21 mouse cellular contexts compared by ENCODE assay signal in genomic region chr9:48790575-48790974, GRCm38 (mm10). TPM values are rescaled to one million over a fixed set of nuclear protein-coding genes. Genes with fewer than 3 reads are reported as not detected.
DNase-seq lines count a peak whose midpoint lies in the region; TF ChIP-seq lines count a peak whose summit lies in the region.
"Had no signal": no experiment of that assay in that cellular context is flagged by ENCODE, and none has a peak within 500 bp of the region (broad histone marks: within the 10 kb centered on the region; RNA-seq: fewer than 3 reads in every experiment).

No protein-coding gene starts in this region.

- no peaks in the 10 kb centered on the region for H3K9me3 ChIP-seq in CH12.LX (replicated peaks; ENCODE audit: low read length)
- H3K9me3 ChIP-seq: embryonic facial prominence, embryonic 10.5 days; embryonic facial prominence, embryonic 12.5 days; forebrain, embryonic 13.5 days; forebrain, embryonic 15.5 days had no signal

- H3K4me2 ChIP-seq in CH12.LX (ENCODE audit: insufficient read depth, low read depth, poor library complexity, severe bottlenecking): peak overlapping the region; percentile 2; the same call in 1 of the 2 replicates
- H3K4me2 ChIP-seq: embryonic facial prominence, embryonic 12.5 days; forebrain, embryonic 13.5 days; forebrain, embryonic 15.5 days had no signal

- dilution Hi-C loops in CH12.LX (cut with MboI; ENCODE audit: extremely low pct_ligation_motif_present, extremely low pct_unique_long_range_greater_than_20kb, low sequenced_read_pairs): no loop called here

- H3K79me2 ChIP-seq in CH12.LX (replicated peaks; ENCODE audit: control insufficient read depth, extremely low read depth, insufficient read depth, poor library complexity, severe bottlenecking): no peaks in the 10 kb centered on the region; the same call in 1 of the 2 replicates

- peak overlapping the region; percentile 32; the same call in 1 of the 2 replicates for H3K27ac ChIP-seq in layer of hippocampus, adult 2 months
- no peak overlapping the region for H3K27ac ChIP-seq in CH12.LX (ENCODE audit: insufficient read depth, low read depth)
- H3K27ac ChIP-seq: embryonic facial prominence, embryonic 10.5 days; embryonic facial prominence, embryonic 12.5 days; forebrain, embryonic 13.5 days; forebrain, embryonic 15.5 days had no signal

- in situ Hi-C loops in CH12.LX (cut with MboI; ENCODE audit: low pct_ligation_motif_present, low pct_unique_long_range_greater_than_20kb, low sequenced_read_pairs): no loop called here

- H3K27me3 ChIP-seq in CH12.LX (replicated peaks): no peaks in the 10 kb centered on the region
- H3K27me3 ChIP-seq: embryonic facial prominence, embryonic 12.5 days; forebrain, embryonic 15.5 days had no signal

- TF ChIP-seq CTCF in layer of hippocampus, adult 2 months (conservative IDR thresholded peaks at IDR 0.05): no peak
- TF ChIP-seq CTCF in CH12.LX (conservative IDR thresholded peaks at IDR 0.05 in 1 of 2, IDR thresholded peaks at IDR 0.05 in 1 of 2; ENCODE audit: low read depth in 2 of 2, low read length in 2 of 2): no peak

- H3K4me3 ChIP-seq in layer of hippocampus, adult 2 months: no peak overlapping the region
- no peak overlapping the region for H3K4me3 ChIP-seq in CH12.LX (replicated peaks in 1 of 3; ENCODE audit: low read depth in 2 of 3, low read length in 2 of 3, poor library complexity in 1 of 3)
- H3K4me3 ChIP-seq: embryonic facial prominence, embryonic 10.5 days; embryonic facial prominence, embryonic 12.5 days; forebrain, embryonic 13.5 days; forebrain, embryonic 15.5 days had no signal

- peaks cover 11 to 21% of the 10 kb centered on the region in 2 experiments for H3K4me1 ChIP-seq in CH12.LX (ENCODE audit: control insufficient read depth in 1 of 2, insufficient read depth in 2 of 2)

- no peak for TF ChIP-seq EP300 in CH12.LX (IDR thresholded peaks at IDR 0.05; ENCODE audit: low read length)

- TF ChIP-seq POLR2A in CH12.LX (IDR thresholded peaks at IDR 0.05; ENCODE audit: low read depth, low read length): no peak

- no peak for DNase-seq in layer of hippocampus, adult 2 months (ENCODE audit: low spot score in 2 of 2)
- no peak for DNase-seq in layer of hippocampus, adult 11-12 months (ENCODE audit: low spot score)
- peak; percentile 6 for DNase-seq in A20 (ENCODE audit: low read depth, low spot score)
- peak; percentile 17 for DNase-seq in CH12.LX (ENCODE audit: extremely low read depth)
- no peak for DNase-seq in spleen, postnatal 14 days (ENCODE audit: low spot score in 2 of 2)
- no peak for DNase-seq in left cerebral cortex, adult 11 months (ENCODE audit: low spot score)
- DNase-seq: adrenal gland, adult 2 months; adrenal gland, postnatal 14 days; adrenal gland, postnatal 36 days; B cell, adult 2 months; cerebellum, adult 11-12 months; cerebellum, adult 2 months; cerebellum, adult 9-10 months; cerebellum, postnatal 10 days; cerebellum, postnatal 25 days; forebrain, postnatal 0 days had no signal

- H3K36me3 ChIP-seq in CH12.LX (replicated peaks in 1 of 2; ENCODE audit: control insufficient read depth in 1 of 2, insufficient read depth in 1 of 2, low read length in 1 of 2): no peaks in the 10 kb centered on the region
- H3K36me3 ChIP-seq: embryonic facial prominence, embryonic 10.5 days; embryonic facial prominence, embryonic 12.5 days; forebrain, embryonic 15.5 days had no signal

- no peak for TF ChIP-seq RAD21 in CH12.LX (IDR thresholded peaks at IDR 0.05; ENCODE audit: low read depth, low read length)

- no peak overlapping the region for H3K9ac ChIP-seq in CH12.LX (ENCODE audit: insufficient read depth, low read depth)
- H3K9ac ChIP-seq: embryonic facial prominence, embryonic 12.5 days; forebrain, embryonic 13.5 days; forebrain, embryonic 15.5 days; forebrain, postnatal 0 days had no signal

TF ChIP-seq in CH12.LX, 34 proteins besides CTCF, POLR2A, EP300 and RAD21:
- TF ChIP-seq SMC3 (IDR thresholded peaks at IDR 0.05; ENCODE audit: low read depth, low read length) (no peak), NRF1 (IDR thresholded peaks at IDR 0.05; ENCODE audit: low read depth, low read length) (no peak), MEF2A (IDR thresholded peaks at IDR 0.05; ENCODE audit: borderline replicate concordance, low read depth, low read length) (0 out of 2 replicates have a peak, but pooled peaks have one; percentile 24), ELF1 (IDR thresholded peaks at IDR 0.05; ENCODE audit: low read depth, low read length) (peak; percentile 76), JUND (conservative IDR thresholded peaks at IDR 0.05; ENCODE audit: low read depth, low read length) (no peak), IRF4 (IDR thresholded peaks at IDR 0.05; ENCODE audit: low read depth, low read length) (peak; percentile 57; the same call in 1 of the 2 replicates), PAX5 (IDR thresholded peaks at IDR 0.05; ENCODE audit: low read length) (no peak), TBP (conservative IDR thresholded peaks at IDR 0.05; ENCODE audit: low read depth, low read length) (no peak), MAFK (IDR thresholded peaks at IDR 0.05; ENCODE audit: insufficient replicate concordance, low read length) (no peak), USF1 (IDR thresholded peaks at IDR 0.05; ENCODE audit: low read depth, low read length) (no peak)

RNA-seq across cellular contexts. Expression of gene Zbtb16, which starts 45.4 kb away (rescaled TPM):
- total RNA-seq in layer of hippocampus, adult 2 months (2021): 100 to 1,000 TPM; 143 to 149 TPM
- total RNA-seq in CH12.LX (2012; rRNA removed): 1.7 and 3.0 TPM in 2 replicates
- 0.34 TPM in 2 replicates for total RNA-seq in CH12.LX (2014; rRNA removed)
- 0.90 and 1.0 TPM in 2 replicates for polyA plus RNA-seq in CH12.LX (2012; ENCODE audit: insufficient read length, low read depth)
- polyA plus RNA-seq: CD4-positive, CD25-positive, alpha-beta regulatory T cell, adult 4 months had no signal

Comparison
In these comparisons a context has a peak if more than half of its experiments do, and no peak if none do; other contexts are left out.
1. DNase-seq: peak in A20 (single experiment) and CH12.LX (single experiment); none in layer of hippocampus, adult 2 months (0 of 2), layer of hippocampus, adult 11-12 months (single experiment), spleen, postnatal 14 days (0 of 2) and left cerebral cortex, adult 11 months (single experiment).
2. RNA of gene Zbtb16, which starts 45.4 kb away (total RNA-seq): 143 to 149 TPM in layer of hippocampus, adult 2 months; 0.34 to 3.0 TPM in CH12.LX; every median in the first group is over 10 times any median in the second.